Mouse (Mus musculus) layer of hippocampus, adult 8-10 months (tissue): ENCODE data around the gene Cox8a. TPM values are rescaled to one million over a fixed set of nuclear protein-coding genes. Genes with fewer than 3 reads are reported as not detected.

Experiments used
- DNase-seq, 2 experiments: peaks; one replicate each; pipeline ENCODE4 v3.0.0; 2022; ENCODE audit warnings: low spot score in 2 of 2
- total RNA-seq, 4 experiments: library from RNA; stranded (reverse); gene quantifications; 2 replicates each; pipeline ENCODE4 v1.2.4; 2022

Cox8a gene
- total RNA-seq, 4 experiments from 2014 or later = 1,017 to 1,089 (median 1,062) TPM

- DNase-seq = no peak
These were observed 6.1 kb upstream of the Cox8a start for GRCm38 (mm10) chr19:7223488-7223887.

GRCm38 (mm10) chr19:7222196-7222595 is 4.8 kb upstream of the Cox8a start:
- no peak for DNase-seq

DNA sequence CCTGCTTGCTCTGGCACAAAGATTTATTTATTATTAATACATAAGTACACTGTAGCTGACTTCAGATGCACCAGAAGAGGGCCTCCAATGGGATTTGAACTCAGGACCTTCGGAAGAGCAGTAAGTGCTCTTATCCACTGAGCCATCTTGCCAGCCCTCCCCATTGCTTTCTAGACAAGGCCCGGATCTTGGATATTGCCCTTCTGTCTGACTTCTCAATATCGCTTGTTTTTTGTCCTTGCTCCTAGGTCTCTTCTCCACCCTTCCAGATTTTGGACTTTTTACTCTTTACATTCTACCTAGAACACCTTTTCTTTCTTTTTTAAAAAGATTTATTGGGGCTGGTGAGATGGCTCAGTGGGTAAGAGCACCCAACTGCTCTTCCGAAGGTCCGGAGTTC is 1.3 kb upstream of the Cox8a start:
- DNase-seq = no peak

DNA sequence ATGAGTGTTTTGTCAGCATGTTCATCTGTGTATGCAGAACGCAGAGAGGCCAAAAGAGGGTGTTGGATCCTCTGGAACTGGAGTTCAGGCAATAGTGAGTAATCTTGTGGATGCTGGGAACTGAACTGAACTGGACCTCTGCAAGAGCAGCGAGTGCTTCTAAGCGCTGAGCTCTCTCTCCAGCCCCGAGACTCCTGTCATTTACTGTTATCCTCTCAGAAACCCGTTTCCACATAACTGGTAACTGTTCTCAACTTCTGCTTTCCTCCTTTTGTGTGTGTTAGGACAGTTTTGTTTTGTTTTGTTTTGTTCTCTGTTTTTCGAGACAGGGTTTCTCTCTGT is 481 bp upstream of the Cox8a start:
- no peak for DNase-seq

DNA sequence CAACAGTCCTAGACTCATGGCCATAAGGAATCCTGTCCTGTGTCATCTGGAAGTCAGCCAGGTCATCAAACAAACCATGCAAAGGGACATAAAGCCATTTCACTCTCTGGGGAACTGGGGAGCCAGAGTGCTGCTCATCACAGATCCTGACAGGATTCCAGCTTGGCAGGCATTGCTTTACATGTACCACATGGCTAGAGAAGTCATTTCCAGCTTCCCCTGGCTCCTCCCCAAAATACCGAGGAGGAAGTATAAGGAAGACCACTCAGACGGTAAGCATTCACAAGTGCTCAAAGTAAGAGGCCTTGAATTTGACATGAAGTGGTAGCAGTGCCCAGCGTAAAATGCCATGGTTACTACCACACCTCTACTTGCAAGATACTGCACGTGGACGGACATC is 2.9 kb downstream of the Cox8a start:
- no peak for DNase-seq

GRCm38 (mm10) chr19:7213010-7213409 is 4.4 kb downstream of the Cox8a start:
- DNase-seq = no peak

GRCm38 (mm10) chr19:7212216-7212615 is 5.2 kb downstream of the Cox8a start:
- no peak for DNase-seq

GRCm38 (mm10) chr19:7209907-7210646 is 7.3 kb downstream of the Cox8a start:
- DNase-seq = no peak

DNA sequence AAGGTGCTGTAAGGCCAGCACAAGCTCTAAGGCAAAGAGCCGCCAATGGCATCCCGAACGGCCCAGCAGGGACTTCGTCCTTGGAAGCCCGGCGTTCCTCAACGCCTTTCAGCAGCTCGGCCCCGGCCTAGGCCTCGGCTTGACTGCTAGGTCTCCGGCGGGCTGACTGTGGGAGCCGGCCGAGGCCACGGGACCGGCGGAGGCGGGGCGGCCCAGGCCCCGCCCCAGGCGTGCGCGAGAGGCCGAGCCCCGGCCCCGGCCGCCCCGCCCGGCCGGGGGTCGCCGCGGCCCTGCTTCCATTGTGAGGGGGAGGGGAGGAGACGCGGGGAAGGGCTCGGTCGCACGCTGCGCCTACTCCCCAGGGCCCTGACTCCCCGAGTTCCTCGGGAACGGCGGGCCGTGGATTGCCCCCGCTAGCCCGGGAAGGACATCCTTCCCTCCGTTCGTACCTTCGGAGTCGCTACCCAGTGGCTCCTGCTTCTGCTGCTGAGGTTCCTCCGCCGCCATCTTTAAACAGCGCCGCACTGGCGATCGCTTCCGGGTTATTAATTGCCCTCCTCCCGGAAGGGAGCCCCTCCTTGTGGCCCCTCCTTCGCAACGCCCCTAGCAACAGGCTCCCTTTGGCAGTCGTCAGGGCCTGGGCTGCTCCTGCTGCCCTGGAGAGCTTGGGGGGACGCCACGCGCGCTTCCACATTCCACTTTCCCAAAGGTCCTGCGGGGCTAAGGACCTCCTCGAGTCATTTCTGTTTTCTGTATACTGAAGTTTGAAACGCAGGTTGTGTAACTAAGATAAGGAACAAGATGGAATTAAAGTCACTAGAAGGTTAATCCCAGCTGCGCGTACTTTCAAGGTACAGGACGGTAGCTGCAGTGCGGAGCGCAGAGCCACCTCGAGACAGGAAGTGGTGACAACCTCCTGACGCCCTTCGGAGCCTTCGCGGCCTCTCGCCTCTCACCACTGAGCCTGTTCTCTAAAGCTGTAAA is 11.4 kb downstream of the Cox8a start, which contains the start of gene Otub1:
Gene Otub1 (minus strand): TSS at position 564 of the 984 bp plus-strand sequence.
- DNase-seq = peak; percentile 91 to 92

GRCm38 (mm10) chr19:7205326-7205725 is 12.1 kb downstream of the Cox8a start:
- no peak for DNase-seq

GRCm38 (mm10) chr19:7204898-7205297 is 12.5 kb downstream of the Cox8a start:
- DNase-seq = no peak

- DNase-seq = no peak
These were observed 17.0 kb downstream of the Cox8a start for GRCm38 (mm10) chr19:7200427-7200826.

GRCm38 (mm10) chr19:7199089-7199488 is 18.3 kb downstream of the Cox8a start:
- no peak for DNase-seq

- DNase-seq = no peak
These were observed 20.0 kb downstream of the Cox8a start for GRCm38 (mm10) chr19:7197445-7197844.

- no peak for DNase-seq
These were observed 20.6 kb downstream of the Cox8a start for GRCm38 (mm10) chr19:7196741-7197270.

DNA sequence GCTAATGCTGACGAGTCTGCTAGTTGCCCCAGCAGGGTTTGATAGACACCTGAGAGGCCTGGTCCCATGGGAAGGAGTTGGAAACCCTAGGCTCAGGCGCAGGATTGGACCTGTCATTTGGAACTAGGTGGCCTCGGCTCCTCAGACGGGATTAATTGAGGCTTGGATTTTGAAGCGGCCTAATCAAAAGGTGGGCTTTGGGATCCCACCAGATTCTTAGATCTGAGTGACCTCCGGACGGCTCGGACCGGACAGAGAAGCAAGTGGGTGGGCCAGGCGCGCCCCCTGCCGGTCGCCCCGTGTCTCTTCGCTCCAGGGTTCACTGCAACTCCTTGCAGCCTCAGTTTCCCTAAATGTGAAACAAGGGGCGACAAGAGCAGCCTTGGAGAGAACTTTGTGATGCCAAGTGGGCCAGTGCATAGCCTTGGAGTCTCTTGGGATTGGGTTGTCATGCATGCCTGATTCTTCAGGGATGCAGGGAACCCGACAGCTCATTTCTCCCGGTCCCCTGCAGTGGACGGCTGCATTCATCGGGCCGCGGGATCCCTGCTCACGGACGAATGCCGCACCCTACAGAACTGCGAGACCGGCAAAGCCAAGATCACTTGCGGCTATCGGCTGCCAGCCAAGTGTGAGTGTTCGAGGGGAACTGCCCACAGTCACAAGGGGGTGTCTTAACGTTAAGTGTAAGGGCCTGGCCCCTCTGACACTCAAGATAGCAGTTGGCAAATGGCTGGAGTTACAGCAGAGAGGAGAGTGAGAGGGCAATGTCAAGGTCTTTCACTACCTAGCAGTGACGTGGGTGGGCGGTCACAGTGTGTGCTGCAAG is 21.3 kb downstream of the Cox8a start:
- no peak for DNase-seq

DNA sequence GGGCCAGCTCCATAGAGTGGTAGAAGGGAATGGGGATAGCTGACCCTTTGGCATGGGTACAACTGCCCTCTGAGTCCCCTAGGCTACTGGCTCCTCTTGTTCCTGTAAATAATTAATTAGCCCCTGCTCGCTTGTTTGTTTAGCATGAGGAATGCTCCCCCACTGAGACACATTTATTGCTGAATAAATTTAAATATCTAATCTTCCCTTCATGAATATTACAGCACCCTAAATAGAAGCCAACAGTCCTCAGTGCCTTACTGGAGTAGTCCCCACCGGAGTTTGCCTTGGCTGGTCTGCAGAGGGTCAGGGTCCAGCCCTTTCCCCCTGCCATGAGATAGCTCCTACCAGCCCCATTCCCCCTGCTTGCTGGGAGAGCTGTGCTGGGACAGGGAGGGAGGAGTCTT is 24.9 kb downstream of the Cox8a start:
- no peak for DNase-seq

GRCm38 (mm10) chr19:7191639-7192038 is 25.8 kb downstream of the Cox8a start:
- no peak for DNase-seq

GRCm38 (mm10) chr19:7190986-7191385 is 26.4 kb downstream of the Cox8a start:
- DNase-seq = no peak

DNA sequence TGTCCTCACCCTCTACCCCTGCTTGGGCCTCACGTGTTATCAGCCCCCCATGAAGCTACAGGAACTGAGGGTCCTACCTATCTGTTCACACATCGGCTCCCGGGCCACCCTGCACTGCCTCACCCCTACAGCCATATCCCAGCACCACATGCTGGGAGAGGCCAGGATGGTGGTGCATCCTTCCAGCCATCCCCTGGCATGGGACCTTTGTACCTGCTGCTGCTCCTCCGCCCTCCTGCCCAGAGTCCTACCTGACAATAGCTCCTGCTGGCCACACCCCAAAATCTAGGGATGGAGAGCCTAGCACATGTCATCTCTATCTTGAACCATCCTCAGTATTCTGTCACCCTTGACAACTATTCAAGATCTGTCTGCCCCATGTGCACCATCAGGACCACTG is 28.4 kb downstream of the Cox8a start:
- no peak for DNase-seq

DNA sequence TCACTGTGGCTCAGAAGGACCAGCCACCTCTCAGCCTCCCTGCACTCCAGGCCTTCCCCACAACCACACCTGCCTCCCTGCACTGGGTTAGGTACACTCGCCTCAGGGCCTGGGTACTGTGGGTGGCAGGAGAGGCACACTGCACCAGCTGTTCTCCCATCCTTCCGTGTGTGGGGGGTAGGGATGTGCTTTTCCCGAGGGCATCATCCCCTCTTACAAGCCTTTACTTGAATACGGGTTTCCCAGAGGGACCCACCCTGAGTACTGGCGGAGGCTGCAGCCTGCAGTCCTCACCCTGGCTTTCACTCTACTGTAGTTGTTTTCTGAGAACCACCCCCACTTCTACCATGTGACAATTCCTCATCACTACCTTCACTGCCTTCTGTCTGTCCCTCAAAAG is 30.3 kb downstream of the Cox8a start:
- no peak for DNase-seq
